Mouse (Mus musculus) embryonic fibroblast, embryonic 13.5 days (primary cell): ENCODE data around the gene Plcg1.

Experiments used
- CTCF ChIP-seq: IDR thresholded peaks from 2 replicates; pipeline ENCODE4 v1.5.1; 2011; ENCODE audit warnings: mild to moderate bottlenecking, control low read depth, low read length, moderate library complexity, borderline replicate concordance; ENCODE audit not compliant: insufficient read depth
- POLR2A ChIP-seq: IDR thresholded peaks from 2 replicates; pipeline ENCODE4 v1.6.1; 2011; ENCODE audit warnings: low read depth, mild to moderate bottlenecking, control low read depth, low read length, moderate library complexity

- TF ChIP-seq CTCF (no peak), POLR2A (peak; percentile 18)
These were observed 750 bp downstream of the Plcg1 start for GRCm38 (mm10) chr2:160731839-160732261.
